Mouse (Mus musculus) heart, postnatal 36 days (tissue): ENCODE measurements around the gene Serpinb8. TPM values are rescaled to one million over a fixed set of nuclear protein-coding genes. Genes with fewer than 3 reads are reported as not detected.

Experiments used
- DNase-seq, 2 experiments: peaks; one replicate each; pipeline ENCODE4 v3.0.0; 2021 to 2022
- intact Hi-C: fragments of 180-260 bp; cut with DNase I; formaldehyde crosslinking; loops from one replicate; pipeline ENCODE4 v1.15.1; 2025
- total RNA-seq, 2 experiments: library from RNA; stranded (reverse); gene quantifications; 2 replicates each; pipeline ENCODE4 v1.2.3; 2021

Gene Serpinb8
- total RNA-seq, 2 experiments from 2014 or later: 3.6 to 6.0 TPM

DNA sequence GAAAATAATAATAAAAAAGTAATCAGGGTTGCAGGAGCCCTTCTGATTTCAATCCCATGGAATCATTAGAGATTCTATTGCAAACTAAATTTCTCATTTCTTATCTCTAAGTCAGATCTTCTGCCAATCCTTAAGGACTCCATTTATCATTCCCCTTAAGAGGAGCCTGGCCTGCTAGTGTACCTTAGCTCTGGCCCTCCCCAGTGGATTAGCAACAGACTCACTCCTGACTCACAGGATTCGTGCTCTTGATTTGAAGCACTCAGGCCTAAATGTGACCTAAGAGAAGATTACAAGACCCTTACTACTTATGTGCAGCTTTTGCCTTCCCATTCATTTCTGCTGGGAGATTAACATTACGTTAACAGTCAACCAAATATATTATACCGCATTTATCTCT is 48.7 kb downstream of the Serpinb8 start:
- no peak for DNase-seq
- intact Hi-C loops: loop anchor here (5.0 kb wide), 1 partner anchor 1189 kb away; no protein-coding TSS in a partner anchor

DNA sequence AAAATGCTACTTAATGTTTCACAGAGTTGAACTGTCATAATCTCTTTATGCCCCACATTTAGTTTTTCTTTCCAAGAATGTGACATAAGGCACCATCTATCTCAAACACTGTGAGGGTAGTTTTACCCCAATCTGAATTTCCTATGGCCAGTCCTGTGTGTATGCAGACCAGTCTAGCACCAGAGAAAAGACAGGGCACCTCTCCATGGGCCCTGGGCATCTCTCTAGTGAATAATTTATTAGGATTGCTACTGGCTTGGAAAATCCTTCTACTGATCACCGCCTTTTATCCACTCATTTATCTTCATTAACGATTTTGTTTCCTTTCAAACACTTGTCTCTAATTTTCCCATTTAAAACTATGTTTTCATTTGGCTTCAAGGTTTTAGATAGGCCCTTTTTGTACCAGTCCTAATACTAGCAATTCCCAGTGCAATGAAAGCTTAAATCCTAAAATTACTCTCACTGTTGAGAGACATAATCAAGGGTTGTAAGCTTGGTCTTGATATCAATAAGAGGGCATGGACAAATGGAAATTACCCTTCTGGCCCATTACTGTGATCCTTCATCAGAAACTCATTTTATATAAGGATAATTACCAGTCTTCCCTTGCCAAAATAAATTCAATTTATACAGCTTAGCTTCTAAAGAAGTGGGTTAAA is 52.8 kb downstream of the Serpinb8 start:
- intact Hi-C loops: no loop called here
- DNase-seq: no peak

DNA sequence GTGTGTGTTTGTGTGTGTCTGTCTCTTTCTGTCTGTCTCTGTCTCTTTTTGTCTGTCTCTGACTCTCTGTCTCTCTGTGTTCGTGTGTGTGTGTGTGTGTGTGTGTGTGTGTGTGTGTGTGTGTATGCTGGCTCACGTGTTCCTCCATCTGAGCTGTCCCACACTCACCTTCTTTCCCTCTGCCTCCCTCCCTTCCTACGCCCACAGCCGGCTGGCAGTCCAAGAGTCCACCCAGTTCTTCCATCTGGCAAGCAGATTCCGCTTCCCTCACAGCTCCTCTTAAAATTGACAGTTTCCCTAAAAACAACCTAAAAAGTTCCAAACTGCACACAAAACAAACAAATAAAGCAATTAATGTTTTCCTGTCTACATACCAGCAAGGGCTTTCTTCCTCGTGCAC is 55.3 kb downstream of the Serpinb8 start:
- no peak for DNase-seq
- intact Hi-C loops: no loop called here

- DNase-seq: no peak
- intact Hi-C loops: no loop called here
Observed at GRCm38 (mm10) chr1:107657689-107658088, 67.9 kb downstream of the Serpinb8 start.

Other genes with a start within 250 kb of the Serpinb8 start
- not detected for gene Serpinb11, start 228.8 kb upstream of the Serpinb8 start, total RNA-seq
- gene Serpinb7, start 190.4 kb upstream of the Serpinb8 start, total RNA-seq: not detected
- gene Serpinb2, start 78.6 kb upstream of the Serpinb8 start, total RNA-seq: under 1 TPM; 0.64 to 0.89 TPM